Mouse (Mus musculus) monocyte, adult 59 days (primary cell): ENCODE results near the gene Snrnp25. TPM values are rescaled to one million over a fixed set of nuclear protein-coding genes. Genes with fewer than 3 reads are reported as not detected.

ENCODE experiments used
- total RNA-seq, 2 experiments: library from RNA; stranded (reverse); gene quantifications; one replicate each; pipeline ENCODE4 v1.2.4; 2023

Gene Snrnp25
- 10 to 100 TPM in 1 of 2 experiments, 1 to 10 TPM in 1; 8.4 to 11.5 TPM for total RNA-seq

DNA sequence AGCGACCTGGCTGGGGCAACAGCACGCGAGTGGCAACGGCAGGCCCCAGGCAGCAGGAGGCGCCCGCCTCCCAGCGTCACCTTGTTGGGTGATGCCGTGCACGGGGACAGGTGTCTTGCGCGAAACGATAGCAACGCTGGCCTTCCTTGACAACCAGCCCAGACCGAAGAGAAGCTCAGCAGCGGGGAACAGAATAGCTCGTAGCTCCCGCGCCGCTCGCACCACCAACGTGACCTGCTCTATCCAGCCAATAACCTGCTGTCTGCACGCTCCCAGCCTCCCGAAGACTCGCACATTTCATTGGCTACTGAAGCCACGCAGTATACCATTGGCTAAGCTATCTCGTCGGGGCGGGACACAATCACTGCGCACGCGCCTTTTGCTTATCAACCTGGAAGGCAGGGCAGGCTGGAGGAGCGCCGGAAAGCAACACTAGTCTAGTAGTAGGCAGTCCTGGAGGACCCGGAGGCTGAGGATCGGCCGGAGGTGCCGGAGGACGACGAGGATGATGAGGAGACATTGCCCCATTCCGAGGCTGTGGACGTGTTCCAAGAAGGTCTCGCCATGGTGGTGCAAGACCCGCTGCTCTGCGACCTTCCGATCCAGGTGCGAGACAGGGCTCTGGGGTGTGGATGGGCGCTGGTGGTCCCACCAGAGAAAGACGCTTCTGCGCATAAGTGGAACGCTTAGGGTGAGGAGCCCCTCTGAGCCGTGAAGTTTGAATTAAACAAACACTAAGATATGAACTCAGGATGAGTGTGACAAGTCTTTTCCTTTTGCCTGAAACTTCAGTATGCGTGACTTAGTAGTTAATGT lies at the start of gene Snrnp25:
Gene Snrnp25, plus strand, starts transcription at position 358 of the 816 bp plus-strand sequence.

GRCm38 (mm10) chr11:32200075-32200601 lies 5.1 kb upstream of the Snrnp25 start, which contains the start of gene Il9r:
Gene Il9r, minus strand, starts transcription at chr11:32200279.

GRCm38 (mm10) chr11:32221951-32222409 lies 16.8 kb downstream of the Snrnp25 start, which contains the start of gene Rhbdf1:
Gene Rhbdf1, minus strand, starts transcription at chr11:32222300.

GRCm38 (mm10) chr11:32226124-32226871 lies 21.1 kb downstream of the Snrnp25 start, which contains the start of gene Mpg:
Gene Mpg, plus strand, starts transcription at chr11:32226505.

Other genes starting within 250 kb of the Snrnp25 start
- gene 4930524B15Rik, start 239.8 kb upstream of the Snrnp25 start, total RNA-seq: not detected
- gene Nsg2, start 205.0 kb upstream of the Snrnp25 start, total RNA-seq: under 1 TPM in 1 of 2 experiments, not detected in 1; 0.24 TPM
- gene Il9r, start 5.1 kb upstream of the Snrnp25 start, total RNA-seq: not detected
- 1 to 10 TPM; 2.1 to 5.4 TPM for gene Rhbdf1, start 16.9 kb downstream of the Snrnp25 start, total RNA-seq
- gene Mpg, start 21.1 kb downstream of the Snrnp25 start, total RNA-seq: 10 to 100 TPM; 14.1 to 16.5 TPM
- 10 to 100 TPM; 32.3 to 39.0 TPM for gene Nprl3, start 62.3 kb downstream of the Snrnp25 start, total RNA-seq
- not detected for gene Hba-x, start 71.0 kb downstream of the Snrnp25 start, total RNA-seq
- gene Hba-a1, start 78.1 kb downstream of the Snrnp25 start, total RNA-seq: 100 to 1,000 TPM in 1 of 2 experiments, 10 to 100 TPM in 1; 25.9 to 166 TPM
- gene Hbq1b, start 81.5 kb downstream of the Snrnp25 start, total RNA-seq: not detected
- 100 to 1,000 TPM in 1 of 2 experiments, 10 to 100 TPM in 1; 12.9 to 122 TPM for gene Hba-a2, start 91.1 kb downstream of the Snrnp25 start, total RNA-seq
- gene Hbq1a, start 94.7 kb downstream of the Snrnp25 start, total RNA-seq: not detected
- gene Sh3pxd2b, start 142.4 kb downstream of the Snrnp25 start, total RNA-seq: 10 to 100 TPM in 1 of 2 experiments, 1 to 10 TPM in 1; 9.4 to 10.0 TPM
- gene Ubtd2, start 250.0 kb downstream of the Snrnp25 start, total RNA-seq: 1 to 10 TPM; 2.1 to 5.6 TPM